Mouse (Mus musculus) lung, postnatal 0 days (tissue): ENCODE data around the gene Chmp4b.

ENCODE experiments used
- CTCF ChIP-seq: IDR thresholded peaks from 2 replicates; pipeline ENCODE4 v1.5.1; 2016; ENCODE audit warnings: antibody characterized with exemption, mild to moderate bottlenecking
- EP300 ChIP-seq: IDR thresholded peaks from 2 replicates; pipeline ENCODE4 v1.6.1; 2016; ENCODE audit warnings: antibody characterized with exemption, mild to moderate bottlenecking, control low read depth

GRCm38 (mm10) chr2:154720315-154720714 lies 68.8 kb downstream of the Chmp4b start:
- TF ChIP-seq CTCF (no peak), EP300 (no peak)
